Mouse (Mus musculus) ES-Bruce4 (cell line): Measurements from ENCODE around the gene Tgm1. TPM values are rescaled to one million over a fixed set of nuclear protein-coding genes. Genes with fewer than 3 reads are reported as not detected.
"Not testable (repeated sequence)": the region's sequence is repeated elsewhere in the genome, so short reads cannot be mapped to it uniquely, and the experiment has no call there.

ENCODE experiments used
- H3K27ac ChIP-seq: 2 replicates; pipeline ENCODE4 v1.5.1; 2012; ENCODE audit warnings: low read length, inconsistent platforms; ENCODE audit not compliant: insufficient read depth
- H3K27me3 ChIP-seq: 2 replicates; pipeline ENCODE4 v1.6.1; 2012; ENCODE audit warnings: mild to moderate bottlenecking, low read length, inconsistent platforms; ENCODE audit not compliant: control insufficient read depth, poor library complexity, insufficient read depth, severe bottlenecking
- H3K36me3 ChIP-seq: 2 replicates; pipeline ENCODE4 v1.6.1; 2012; ENCODE audit warnings: inconsistent platforms, mild to moderate bottlenecking, low read length, moderate library complexity; ENCODE audit not compliant: control insufficient read depth, poor library complexity, insufficient read depth, severe bottlenecking
- H3K4me1 ChIP-seq: one replicate; pipeline ENCODE4 v1.8.1; 2011; ENCODE audit warnings: low read length; ENCODE audit not compliant: control insufficient read depth, insufficient read depth
- H3K4me3 ChIP-seq: 2 replicates; pipeline ENCODE4 v1.5.1; 2011; ENCODE audit warnings: low read depth, mild to moderate bottlenecking, low read length
- H3K9ac ChIP-seq: 2 replicates; pipeline ENCODE4 v1.6.1; 2012; ENCODE audit warnings: low read depth, mild to moderate bottlenecking, inconsistent platforms; ENCODE audit not compliant: poor library complexity, severe bottlenecking
- H3K9me3 ChIP-seq: replicated peaks from 2 replicates; pipeline ENCODE4 v1.6.1; 2012; ENCODE audit warnings: mild to moderate bottlenecking, low read length, inconsistent platforms; ENCODE audit not compliant: control insufficient read depth, poor library complexity, insufficient read depth, severe bottlenecking
- CTCF ChIP-seq: IDR thresholded peaks from one replicate; pipeline ENCODE4 v1.8.1; 2011; ENCODE audit warnings: low read depth, low read length
- EP300 ChIP-seq: IDR thresholded peaks from 2 replicates; pipeline ENCODE4 v1.6.1; 2011; ENCODE audit warnings: low read depth, low read length; ENCODE audit not compliant: insufficient read depth
- POLR2A ChIP-seq: IDR thresholded peaks from one replicate; pipeline ENCODE4 v1.8.1; 2011; ENCODE audit warnings: low read length; ENCODE audit not compliant: insufficient read depth
- polyA plus RNA-seq: library from polyadenylated mRNA; stranded (reverse); fragments of >200 nt; gene quantifications from 2 replicates; pipeline ENCODE4 v1.2.4, GENCODE M21; 2011; ENCODE audit warnings: low read depth; ENCODE audit not compliant: missing spikeins, insufficient read depth, insufficient read length

The Tgm1 gene
- 24.3 and 26.9 TPM in 2 replicates for polyA plus RNA-seq

DNA sequence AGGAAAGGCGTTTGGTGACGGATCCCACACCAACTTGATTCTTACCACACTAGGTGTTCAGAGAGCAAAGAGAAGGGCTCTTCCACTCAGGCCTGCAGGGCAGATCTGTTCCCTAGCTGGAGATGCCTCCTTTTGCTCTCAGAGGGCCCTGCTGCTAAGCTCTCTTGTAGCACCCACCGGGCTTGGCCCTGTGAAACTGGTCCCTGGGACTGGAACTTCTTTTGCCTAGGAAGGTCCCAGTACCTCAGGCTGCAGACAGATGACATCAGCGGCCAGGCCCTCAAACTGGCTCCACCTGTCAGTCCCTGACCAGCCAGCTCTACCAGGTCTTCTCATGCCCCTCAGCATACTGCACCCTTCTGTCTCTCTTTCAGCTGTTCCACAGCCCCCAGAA, at the start of gene Tgm1:
Gene Tgm1 (minus strand): TSS at position 198 of the 394 bp plus-strand sequence.
- peak within 1 kb of the TSS; percentile 48; the same call in 1 of the 2 replicates for H3K9ac ChIP-seq
- TF ChIP-seq CTCF (no peak), EP300 (no peak), POLR2A (no peak)
- no peak within 1 kb of the TSS for H3K27ac ChIP-seq
- H3K36me3 ChIP-seq, result peaks cover 21% of the 10 kb centered on the region
- H3K27me3 ChIP-seq, result no peaks in the 10 kb centered on the region
- no peaks in the 10 kb centered on the region for H3K9me3 ChIP-seq
- H3K4me3 ChIP-seq, result peak within 1 kb of the TSS; percentile 32
- H3K4me1 ChIP-seq, result peaks cover 15% of the 10 kb centered on the region

DNA sequence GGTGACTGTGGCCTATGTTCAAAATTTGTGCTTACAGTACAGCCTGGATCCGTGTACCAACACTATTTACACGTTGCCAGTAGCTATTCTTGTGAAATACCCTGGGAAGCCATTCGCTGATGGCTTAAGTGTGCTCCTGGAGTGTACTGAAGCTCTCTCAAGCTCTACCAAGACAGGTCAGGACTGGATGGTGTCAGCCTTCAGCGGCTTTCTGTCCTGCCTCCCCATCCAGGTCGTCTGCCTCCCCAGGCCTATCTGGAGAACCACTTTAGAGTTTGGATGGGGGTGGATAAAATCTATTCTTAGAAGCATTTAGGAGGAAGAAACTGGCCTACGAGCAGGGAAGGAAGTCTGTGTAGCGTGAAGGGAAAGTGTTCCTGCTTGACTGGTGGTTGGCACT, 49.4 kb upstream of the Tgm1 start:
- Histone ChIP-seq H3K4me1 (peaks cover 3% of the 10 kb centered on the region), H3K36me3 (no peaks in the 10 kb centered on the region), H3K9ac (peak overlapping the region; percentile 76), H3K27ac (no peak overlapping the region), H3K4me3 (no peak overlapping the region), H3K9me3 (no peaks in the 10 kb centered on the region), H3K27me3 (no peaks in the 10 kb centered on the region)
- no peak for TF ChIP-seq EP300
- no peak for TF ChIP-seq CTCF
- TF ChIP-seq POLR2A, result no peak

DNA sequence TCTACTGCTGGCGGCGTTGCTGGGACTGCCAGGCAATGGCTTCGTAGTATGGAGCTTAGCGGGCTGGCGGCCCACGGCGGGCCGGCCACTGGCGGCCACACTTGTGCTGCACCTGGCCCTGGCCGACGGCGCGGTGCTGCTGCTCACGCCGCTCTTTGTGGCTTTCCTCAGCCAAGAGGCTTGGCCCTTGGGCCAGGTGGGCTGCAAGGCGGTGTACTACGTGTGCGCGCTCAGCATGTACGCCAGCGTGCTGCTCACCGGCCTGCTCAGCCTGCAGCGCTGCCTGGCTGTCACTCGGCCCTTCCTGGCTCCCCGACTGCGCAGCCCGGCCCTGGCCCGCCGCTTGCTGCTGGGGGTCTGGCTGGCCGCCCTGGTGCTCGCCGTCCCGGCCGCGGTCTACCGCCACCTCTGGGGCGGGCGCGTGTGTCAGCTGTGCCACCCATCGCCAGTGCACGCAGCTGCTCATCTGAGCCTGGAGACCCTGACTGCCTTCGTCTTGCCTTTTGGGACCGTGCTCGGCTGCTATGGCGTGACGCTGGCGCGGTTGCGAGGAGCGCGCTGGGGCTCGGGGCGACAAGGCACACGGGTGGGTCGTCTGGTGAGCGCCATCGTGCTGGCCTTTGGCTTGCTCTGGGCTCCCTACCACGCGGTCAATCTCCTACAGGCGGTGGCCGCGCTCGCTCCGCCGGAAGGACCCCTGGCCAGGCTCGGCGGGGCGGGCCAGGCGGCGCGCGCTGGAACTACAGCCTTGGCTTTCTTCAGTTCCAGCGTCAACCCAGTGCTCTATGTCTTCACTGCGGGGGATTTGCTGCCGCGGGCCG, 48.5 kb upstream of the Tgm1 start:
- Histone ChIP-seq H3K4me1 (peaks cover 2% of the 10 kb centered on the region), H3K36me3 (no peaks in the 10 kb centered on the region), H3K27me3 (no peaks in the 10 kb centered on the region), H3K9me3 (no peaks in the 10 kb centered on the region), H3K4me3 (peak overlapping the region; percentile 56), H3K9ac (peak overlapping the region; percentile 76), H3K27ac (no peak overlapping the region)
- no peak for TF ChIP-seq POLR2A
- TF ChIP-seq CTCF, result no peak
- no peak for TF ChIP-seq EP300

DNA sequence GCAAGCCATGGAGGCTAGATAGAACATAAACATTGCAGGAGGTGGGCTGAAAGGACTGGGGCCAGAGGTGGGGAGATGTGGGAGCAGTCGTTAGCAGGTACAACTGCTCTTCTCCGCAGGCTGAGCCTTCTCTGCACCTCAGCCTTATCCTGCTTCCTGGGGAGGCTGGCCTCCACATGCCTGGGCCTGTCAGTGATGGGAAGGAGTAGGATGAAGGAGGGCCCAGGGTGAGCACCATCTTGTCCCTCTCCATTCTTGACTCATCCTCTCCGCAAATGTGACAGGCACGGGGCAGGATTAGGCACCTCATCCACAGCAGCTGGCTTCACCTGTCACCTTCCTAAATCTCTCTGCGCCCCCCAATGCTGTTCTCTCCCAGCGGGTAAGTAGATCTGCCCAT, 47.4 kb upstream of the Tgm1 start, which contains the start of gene Ltb4r2:
Gene Ltb4r2 (plus strand): TSS at position 266 of the 400 bp plus-strand sequence.
- H3K36me3 ChIP-seq, result 0 out of 2 replicates have a peak, but pooled peaks cover 2% of the 10 kb centered on the region
- TF ChIP-seq EP300, result no peak
- no peak for TF ChIP-seq POLR2A
- TF ChIP-seq CTCF, result no peak

GRCm38 (mm10) chr14:55760156-55760555, 46.4 kb upstream of the Tgm1 start:
- TF ChIP-seq CTCF, result peak; percentile 69
- H3K4me3 ChIP-seq, H3K27ac ChIP-seq, H3K36me3 ChIP-seq, H3K4me1 ChIP-seq, H3K27me3 ChIP-seq, H3K9ac ChIP-seq, H3K9me3 ChIP-seq: not testable (repeated sequence)

More for the DNA sequence above, 47.4 kb upstream of the Tgm1 start, which contains the start of gene Ltb4r2:
- Histone ChIP-seq H3K4me3 (peak within 1 kb of the TSS; percentile 56), H3K9ac (peak within 1 kb of the TSS; percentile 76), H3K27ac (no peak within 1 kb of the TSS), H3K4me1 (no peaks in the 10 kb centered on the region), H3K9me3 (no peaks in the 10 kb centered on the region), H3K27me3 (no peaks in the 10 kb centered on the region)

DNA sequence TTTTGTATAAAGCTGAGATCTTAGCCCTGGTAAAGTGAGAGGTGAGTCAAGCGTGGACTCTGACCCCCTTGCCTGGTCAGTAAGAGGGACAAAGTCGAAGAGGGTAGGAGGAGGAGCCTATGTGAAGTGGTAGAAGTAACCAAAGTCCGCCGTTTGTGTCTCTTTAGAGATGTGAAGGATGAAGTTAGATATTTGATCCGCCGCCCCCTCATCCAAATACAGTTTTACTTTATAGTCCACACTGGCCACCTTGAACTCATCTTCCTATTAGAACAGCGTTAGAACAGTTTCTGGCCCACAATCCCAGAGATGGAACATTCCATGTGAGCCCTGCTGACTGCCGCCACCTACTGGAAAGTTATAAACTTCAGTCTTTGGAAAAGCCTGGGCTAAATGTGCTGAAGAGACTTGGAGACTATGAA, 44.6 kb upstream of the Tgm1 start, which contains the start of gene Cideb:
Gene Cideb (minus strand): TSS at position 96 of the 422 bp plus-strand sequence.
- Histone ChIP-seq H3K27me3 (no peaks in the 10 kb centered on the region), H3K27ac (no peak within 1 kb of the TSS), H3K9me3 (no peaks in the 10 kb centered on the region), H3K4me1 (no peaks in the 10 kb centered on the region), H3K36me3 (peaks cover 7% of the 10 kb centered on the region), H3K4me3 (no peak within 1 kb of the TSS), H3K9ac (no peak within 1 kb of the TSS)
- no peak for TF ChIP-seq EP300
- TF ChIP-seq CTCF, result peak; percentile 31
